Mouse (Mus musculus): Measurements from ENCODE around the gene Ap5m1.

DNA sequence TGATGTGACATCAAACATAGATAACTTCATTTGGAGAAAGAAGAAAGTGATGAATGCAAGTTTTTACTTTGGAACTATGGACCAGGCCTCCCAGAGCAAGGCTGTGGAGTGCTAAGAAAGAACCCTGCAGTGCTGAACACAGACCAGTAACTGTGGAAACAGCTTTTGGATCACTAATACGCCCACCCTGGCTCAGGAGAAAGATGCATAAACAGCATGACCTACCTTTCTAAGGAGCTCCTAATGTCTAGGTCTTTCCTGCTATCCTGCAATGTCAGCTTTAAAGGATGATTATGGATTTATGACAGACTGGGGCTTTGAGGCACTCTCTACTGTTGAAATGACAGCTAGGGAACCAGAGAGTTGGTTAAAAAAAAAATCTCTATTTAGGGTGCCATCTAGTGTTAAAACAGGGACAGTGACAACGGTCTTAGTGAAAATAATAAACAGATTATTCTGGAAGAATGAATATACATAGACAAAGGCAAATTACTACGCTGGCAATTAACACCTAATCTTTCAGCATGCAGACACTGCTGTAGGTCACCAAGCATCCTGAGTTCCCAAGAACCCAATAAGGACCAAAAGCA lies 38.0 kb upstream of the Ap5m1 start:
- TF ChIP-seq CTCF (IDR thresholded peaks at IDR 0.05; ENCODE audit: low read depth, low read length) (no peak), TAL1 (conservative IDR thresholded peaks at IDR 0.05; ENCODE audit: low read depth, low read length) (no peak), GATA1 (IDR thresholded peaks at IDR 0.05; ENCODE audit: borderline replicate concordance, low read length) (no peak), POLR2AphosphoS5 (IDR thresholded peaks at IDR 0.05; ENCODE audit: insufficient replicate concordance, low read depth, low read length) (no peak)
